Mouse (Mus musculus): ENCODE measurements around the gene N4bp2l2. TPM values are rescaled to one million over a fixed set of nuclear protein-coding genes. Genes with fewer than 3 reads are reported as not detected.
"Not testable (repeated sequence)": the region's sequence is repeated elsewhere in the genome, so short reads cannot be mapped to it uniquely, and the experiment has no call there.

The N4bp2l2 gene
- total and polyA plus RNA-seq, 2 experiments from 2014 or later, result 26.5 to 93.1 TPM

DNA sequence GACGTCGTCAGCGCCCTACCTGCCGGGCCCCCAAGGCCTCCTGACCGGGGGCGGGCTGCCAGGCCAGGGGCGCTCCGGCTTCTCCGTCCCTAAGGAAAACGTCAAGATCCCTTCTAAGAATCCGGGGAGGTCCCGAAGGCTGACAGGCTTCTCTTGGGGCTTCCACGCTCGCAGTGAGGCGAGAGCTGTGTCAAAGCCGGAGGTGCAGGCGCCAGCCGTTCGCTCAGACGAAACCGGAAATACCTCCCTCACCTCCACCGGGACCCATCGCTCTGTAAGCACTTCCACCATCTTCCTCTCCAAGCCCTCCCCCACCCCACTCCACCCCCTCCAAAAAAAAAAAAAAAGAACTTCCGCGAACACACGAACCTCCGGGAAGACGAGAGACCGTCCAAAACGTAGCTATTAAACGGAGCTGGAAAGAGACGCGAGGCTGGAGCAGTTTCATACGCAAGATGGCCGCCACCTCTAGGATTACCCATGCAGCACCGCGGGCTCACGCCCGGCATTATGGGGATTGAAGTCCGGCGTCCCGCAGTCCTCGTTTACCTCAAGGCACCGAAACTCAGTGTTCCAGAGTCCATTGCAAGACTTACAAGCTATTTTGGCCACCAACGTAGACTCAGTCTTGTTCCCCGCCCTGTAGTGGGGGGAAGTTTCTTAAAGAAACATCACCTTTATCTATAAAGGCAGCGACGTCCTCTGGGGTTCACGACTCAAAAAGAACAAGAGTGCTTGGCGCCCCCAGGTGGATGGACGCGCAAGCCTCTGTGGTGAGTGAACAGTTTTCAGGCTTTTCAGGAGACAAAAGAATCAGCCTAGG is 640 bp downstream of the N4bp2l2 start:
- Histone ChIP-seq H3K27me3 (ENCODE audit: insufficient read depth, low read length) (no peaks in the 10 kb centered on the region), H3K27ac (ENCODE audit: low read depth, low read length) (peak overlapping the region; percentile 90), H3K4me2 (ENCODE audit: low read depth) (peak overlapping the region; percentile 61), H3K9me3 (ENCODE audit: low read length) (no peaks in the 10 kb centered on the region), H3K4me3 (ENCODE audit: low read depth, low read length) (peak overlapping the region; percentile 81), H3K4me1 (ENCODE audit: insufficient read depth) (0 out of 2 replicates have a peak, but pooled peaks cover 10% of the 10 kb centered on the region), H3K9ac (peak overlapping the region; percentile 95), H3K36me3 (ENCODE audit: insufficient read depth) (peaks cover 15% of the 10 kb centered on the region)
- peak; percentile 87 for TF ChIP-seq CTCF (IDR thresholded peaks at IDR 0.05; ENCODE audit: low read depth)
- DNase-seq, result peak; percentile 98
- under 1% methylated on average over 52 of the region's 52 CpGs for WGBS
- peak; percentile 99 for ATAC-seq

- peak overlapping the region; percentile 90 for H3K27ac ChIP-seq (ENCODE audit: low read depth, low read length)
- H3K4me3 ChIP-seq (ENCODE audit: low read depth, low read length), result peak overlapping the region; percentile 81
- H3K9me3 ChIP-seq (ENCODE audit: low read length), result no peaks in the 10 kb centered on the region
- WGBS, result under 1% methylated on average over 10 of the region's 10 CpGs
- H3K4me1 ChIP-seq (ENCODE audit: insufficient read depth), result 0 out of 2 replicates have a peak, but pooled peaks cover 12% of the 10 kb centered on the region
- no peaks in the 10 kb centered on the region for H3K27me3 ChIP-seq (ENCODE audit: insufficient read depth, low read length)
- H3K4me2 ChIP-seq (ENCODE audit: low read depth), result peak overlapping the region; percentile 61
- DNase-seq, result no peak
- no peak for TF ChIP-seq CTCF (IDR thresholded peaks at IDR 0.05; ENCODE audit: low read depth)
- ATAC-seq, result no peak
- peaks cover 15% of the 10 kb centered on the region for H3K36me3 ChIP-seq (ENCODE audit: insufficient read depth)
- H3K9ac ChIP-seq, result peak overlapping the region; percentile 95
Observed at GRCm38 (mm10) chr5:150664794-150665131, 1.2 kb downstream of the N4bp2l2 start.

DNA sequence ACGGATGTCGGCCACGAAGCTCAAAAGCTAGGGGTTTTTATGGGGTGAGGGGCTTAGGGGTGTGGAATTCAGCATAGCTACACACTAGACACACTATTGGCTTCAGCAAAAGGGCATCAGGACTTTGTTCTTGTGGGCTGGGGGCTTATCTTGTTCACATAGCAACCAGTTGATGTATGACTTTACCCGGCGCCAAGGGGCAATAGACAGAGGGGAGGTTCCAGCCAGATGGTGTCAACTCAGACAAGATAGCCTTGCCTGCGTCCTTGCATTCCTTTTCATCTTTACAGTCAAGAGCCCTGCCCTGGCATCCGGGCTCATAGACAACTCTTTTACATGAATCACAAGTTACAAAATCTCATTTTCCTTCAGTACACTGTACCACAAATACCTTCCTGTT is 2.1 kb downstream of the N4bp2l2 start:
- not testable (repeated sequence) for H3K9me3 ChIP-seq (ENCODE audit: low read length); H3K27me3 ChIP-seq (ENCODE audit: insufficient read depth, low read length); DNase-seq; H3K9ac ChIP-seq; H3K4me2 ChIP-seq (ENCODE audit: low read depth); H3K4me3 ChIP-seq (ENCODE audit: low read depth, low read length); ATAC-seq; H3K27ac ChIP-seq (ENCODE audit: low read depth, low read length)
- 95% methylated on average over 7 of the region's 7 CpGs for WGBS
- peaks cover 15% of the 10 kb centered on the region for H3K36me3 ChIP-seq (ENCODE audit: insufficient read depth)
- H3K4me1 ChIP-seq (ENCODE audit: insufficient read depth), result 0 out of 2 replicates have a peak, but pooled peaks cover 12% of the 10 kb centered on the region

DNA sequence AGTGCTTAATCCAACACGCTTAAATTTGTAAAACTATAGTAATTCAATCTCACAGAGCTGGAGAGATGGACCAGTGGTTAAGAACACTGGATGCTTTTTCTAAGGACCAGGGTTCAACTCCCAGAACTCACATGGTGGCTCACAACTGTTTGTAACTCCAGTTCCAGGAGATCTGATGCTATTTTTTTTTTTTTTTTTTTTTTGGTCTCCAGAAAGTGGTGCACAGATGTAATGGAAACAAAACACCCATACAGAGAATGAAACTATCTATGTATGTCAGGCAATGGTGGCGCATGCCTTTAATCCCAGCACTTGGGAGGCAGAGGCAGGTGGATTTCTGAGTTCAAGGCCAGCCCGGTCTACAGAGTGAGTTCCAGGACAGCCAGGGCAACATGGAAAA is 5.7 kb downstream of the N4bp2l2 start:
- ATAC-seq; DNase-seq; H3K4me3 ChIP-seq (ENCODE audit: low read depth, low read length); H3K27me3 ChIP-seq (ENCODE audit: insufficient read depth, low read length); H3K9me3 ChIP-seq (ENCODE audit: low read length); H3K27ac ChIP-seq (ENCODE audit: low read depth, low read length); H3K9ac ChIP-seq: not testable (repeated sequence)
- H3K4me1 ChIP-seq (ENCODE audit: insufficient read depth), result peaks cover 19% of the 10 kb centered on the region; the same call in 1 of the 2 replicates
- peak overlapping the region; percentile 10; the same call in 1 of the 2 replicates for H3K4me2 ChIP-seq (ENCODE audit: low read depth)
- H3K36me3 ChIP-seq (ENCODE audit: insufficient read depth), result peaks cover 15% of the 10 kb centered on the region
- 93% methylated on average over 3 of the region's 3 CpGs for WGBS

DNA sequence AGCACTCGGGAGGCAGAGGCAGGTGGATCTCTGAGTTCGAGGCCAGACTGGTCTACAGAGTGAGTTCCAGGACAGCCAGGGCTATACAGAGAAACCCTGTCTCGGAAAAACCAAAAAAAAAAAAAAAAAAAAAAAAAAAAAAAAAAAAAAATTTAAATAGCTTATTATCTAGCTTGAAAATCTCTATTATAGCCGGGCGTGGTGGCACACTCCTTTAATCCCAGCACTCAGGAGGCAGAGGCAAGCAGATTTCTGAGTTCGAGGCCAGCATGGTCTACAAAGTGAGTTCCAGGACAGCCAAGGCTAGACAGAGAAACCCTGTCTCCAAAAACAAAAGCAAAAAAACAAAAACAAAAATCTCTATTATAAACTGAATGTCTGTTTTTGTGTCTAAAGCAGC is 6.6 kb downstream of the N4bp2l2 start:
- H3K9me3 ChIP-seq (ENCODE audit: low read length); H3K9ac ChIP-seq; H3K27ac ChIP-seq (ENCODE audit: low read depth, low read length); H3K4me3 ChIP-seq (ENCODE audit: low read depth, low read length); H3K4me2 ChIP-seq (ENCODE audit: low read depth); DNase-seq; H3K27me3 ChIP-seq (ENCODE audit: insufficient read depth, low read length); ATAC-seq: not testable (repeated sequence)
- Histone ChIP-seq H3K4me1 (ENCODE audit: insufficient read depth) (peaks cover 19% of the 10 kb centered on the region; the same call in 1 of the 2 replicates), H3K36me3 (ENCODE audit: insufficient read depth) (peaks cover 15% of the 10 kb centered on the region)
- 90% methylated on average over 6 of the region's 6 CpGs for WGBS

- TF ChIP-seq CTCF (IDR thresholded peaks at IDR 0.05; ENCODE audit: low read depth), result no peak
- no peak overlapping the region for H3K4me2 ChIP-seq (ENCODE audit: low read depth)
- H3K4me1 ChIP-seq (ENCODE audit: insufficient read depth), result peaks cover 7% of the 10 kb centered on the region; the same call in 1 of the 2 replicates
- no peak overlapping the region for H3K9ac ChIP-seq
- no peaks in the 10 kb centered on the region for H3K27me3 ChIP-seq (ENCODE audit: insufficient read depth, low read length)
- no peak overlapping the region for H3K4me3 ChIP-seq (ENCODE audit: low read depth, low read length)
- no peak overlapping the region for H3K27ac ChIP-seq (ENCODE audit: low read depth, low read length)
- no peaks in the 10 kb centered on the region for H3K36me3 ChIP-seq (ENCODE audit: insufficient read depth)
- ATAC-seq (no peak), DNase-seq (no peak)
- no peaks in the 10 kb centered on the region for H3K9me3 ChIP-seq (ENCODE audit: low read length)
Observed at GRCm38 (mm10) chr5:150654548-150654947, 11.4 kb downstream of the N4bp2l2 start.

DNA sequence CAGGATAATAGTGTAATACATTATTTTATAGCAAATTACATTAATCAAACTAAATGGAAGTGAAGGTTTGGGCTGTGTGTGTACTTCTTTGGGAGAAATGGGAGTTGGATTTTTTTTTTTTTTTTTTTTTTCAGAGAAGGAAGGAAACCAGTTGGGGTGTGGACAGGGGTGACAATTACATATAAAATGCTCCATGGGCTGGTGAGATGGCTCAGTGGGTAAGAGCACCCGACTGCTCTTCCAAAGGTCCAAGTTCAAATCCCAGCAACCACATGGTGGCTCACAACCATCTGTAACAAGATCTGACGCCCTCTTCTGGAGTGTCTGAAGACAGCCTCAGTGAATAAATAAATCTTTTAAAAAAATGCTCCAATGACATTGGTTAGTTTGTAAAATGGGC is 13.4 kb downstream of the N4bp2l2 start:
- peaks cover 3% of the 10 kb centered on the region; the same call in 1 of the 2 replicates for H3K36me3 ChIP-seq (ENCODE audit: insufficient read depth)
- DNase-seq (no peak), ATAC-seq (no peak)
- H3K9me3 ChIP-seq (ENCODE audit: low read length), result no peaks in the 10 kb centered on the region
- H3K4me1 ChIP-seq (ENCODE audit: insufficient read depth), result no peaks in the 10 kb centered on the region; the same call in 1 of the 2 replicates
- WGBS, result 92% methylated on average over 2 of the region's 2 CpGs
- no peak for TF ChIP-seq CTCF (IDR thresholded peaks at IDR 0.05; ENCODE audit: low read depth)
- H3K27ac ChIP-seq (ENCODE audit: low read depth, low read length), result no peak overlapping the region
- no peak overlapping the region for H3K4me3 ChIP-seq (ENCODE audit: low read depth, low read length)
- H3K9ac ChIP-seq, result no peak overlapping the region
- no peak overlapping the region for H3K4me2 ChIP-seq (ENCODE audit: low read depth)
- no peaks in the 10 kb centered on the region for H3K27me3 ChIP-seq (ENCODE audit: insufficient read depth, low read length)

All from forebrain, postnatal 0 days (tissue).